ENCODE assay signal across 10 mouse cellular contexts in the genomic region with DNA sequence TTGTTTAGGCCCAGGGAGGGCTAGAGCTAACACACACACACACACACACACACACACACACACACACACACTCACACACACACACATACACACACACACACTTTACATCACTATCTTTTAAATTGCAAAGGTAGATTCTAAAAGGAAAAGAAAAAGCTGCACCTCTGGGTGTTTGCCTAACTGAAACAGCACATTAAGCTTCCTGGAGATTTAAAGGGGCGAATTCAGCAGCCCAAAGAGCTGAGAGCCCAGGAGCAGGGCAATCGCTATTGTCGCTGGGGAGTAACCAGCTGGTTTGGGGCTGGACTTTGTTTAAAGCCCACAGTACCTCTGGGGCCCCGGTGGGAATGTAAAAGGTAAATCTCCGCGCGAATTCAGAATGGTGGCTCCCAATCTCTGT. TPM values are rescaled to one million over a fixed set of nuclear protein-coding genes. Genes with fewer than 3 reads are reported as not detected.
DNase-seq lines count a peak whose midpoint lies in the region; ATAC-seq and TF ChIP-seq lines count a peak whose summit lies in the region.
"Had no signal": no experiment of that assay in that cellular context is flagged by ENCODE, and none has a peak within 500 bp of the region (broad histone marks: within the 10 kb centered on the region; RNA-seq: fewer than 3 reads in every experiment).

No protein-coding gene starts in this region.

- peak overlapping the region; percentile 98 for H3K27ac ChIP-seq in heart, embryonic 10.5 days
- peak overlapping the region; percentile 52 for H3K27ac ChIP-seq in forebrain, postnatal 0 days (ENCODE audit: low read depth, low read length)
- H3K27ac ChIP-seq in midbrain, embryonic 10.5 days (replicated peaks), result peak overlapping the region; percentile 90
- H3K27ac ChIP-seq in kidney, adult 2 months (ENCODE audit: insufficient read depth, low read depth, low read length), result no peak overlapping the region
- H3K27ac ChIP-seq: macrophage had no signal

- H3K9ac ChIP-seq in forebrain, postnatal 0 days, result peak overlapping the region; percentile 79

- H3K4me2 ChIP-seq in forebrain, postnatal 0 days (ENCODE audit: low read depth), result peak overlapping the region; percentile 94

- H3K4me1 ChIP-seq in heart, embryonic 10.5 days, result peaks cover 16% of the 10 kb centered on the region
- H3K4me1 ChIP-seq in forebrain, postnatal 0 days (ENCODE audit: insufficient read depth), result no peaks in the 10 kb centered on the region
- H3K4me1 ChIP-seq in midbrain, embryonic 10.5 days, result peaks cover 24% of the 10 kb centered on the region
- no peaks in the 10 kb centered on the region for H3K4me1 ChIP-seq in kidney, adult 2 months (ENCODE audit: control insufficient read depth, insufficient read depth, low read length)

- no peaks in the 10 kb centered on the region for H3K9me3 ChIP-seq in heart, embryonic 10.5 days
- H3K9me3 ChIP-seq in forebrain, postnatal 0 days (ENCODE audit: low read length), result no peaks in the 10 kb centered on the region
- no peaks in the 10 kb centered on the region for H3K9me3 ChIP-seq in midbrain, embryonic 10.5 days (replicated peaks)

- no peak for TF ChIP-seq POLR2A in kidney, adult 2 months (IDR thresholded peaks at IDR 0.05; ENCODE audit: low read depth, low read length)

- TF ChIP-seq CTCF in forebrain, postnatal 0 days (IDR thresholded peaks at IDR 0.05; ENCODE audit: low read depth), result no peak
- no peak for TF ChIP-seq CTCF in kidney, adult 2 months (conservative IDR thresholded peaks at IDR 0.05; ENCODE audit: insufficient read depth, insufficient read length, low read depth, low read length)

- ATAC-seq in forebrain, postnatal 0 days, result no peak
- no peak for ATAC-seq in erythroblast, adult 5-6 weeks (replicated peaks; ENCODE audit: low FRiP score, poor library complexity, severe bottlenecking)

- H3K4me3 ChIP-seq in heart, embryonic 10.5 days, result peak overlapping the region; percentile 79
- H3K4me3 ChIP-seq in forebrain, postnatal 0 days (ENCODE audit: low read depth, low read length), result peak overlapping the region; percentile 70
- H3K4me3 ChIP-seq in midbrain, embryonic 10.5 days, result peak overlapping the region; percentile 67
- no peak overlapping the region for H3K4me3 ChIP-seq in kidney, adult 2 months (ENCODE audit: insufficient read depth, low read depth, low read length)

- WGBS in heart, embryonic 10.5 days, result 5% methylated on average over 7 of the region's 7 CpGs
- 12% methylated on average over 7 of the region's 7 CpGs for WGBS in forebrain, postnatal 0 days
- WGBS in midbrain, embryonic 10.5 days, result under 1% methylated on average over 7 of the region's 7 CpGs
- WGBS in kidney, adult 2 months, result 49% methylated on average over 7 of the region's 7 CpGs

- H3K27me3 ChIP-seq in heart, embryonic 10.5 days (ENCODE audit: insufficient read depth, poor library complexity, severe bottlenecking), result no peaks in the 10 kb centered on the region
- no peaks in the 10 kb centered on the region for H3K27me3 ChIP-seq in forebrain, postnatal 0 days (ENCODE audit: insufficient read depth, low read length)
- peaks cover 13% of the 10 kb centered on the region; the same call in 1 of the 2 replicates for H3K27me3 ChIP-seq in midbrain, embryonic 10.5 days (ENCODE audit: low read depth, poor library complexity, severe bottlenecking)
- H3K27me3 ChIP-seq in kidney, adult 2 months (replicated peaks; ENCODE audit: control insufficient read depth, insufficient read depth, low read length), result no peaks in the 10 kb centered on the region; the same call in none of the 2 replicates
- H3K27me3 ChIP-seq: CH12.LX had no signal

- peaks cover 17% of the 10 kb centered on the region for H3K36me3 ChIP-seq in heart, embryonic 10.5 days
- H3K36me3 ChIP-seq in forebrain, postnatal 0 days (ENCODE audit: insufficient read depth), result peaks cover 3% of the 10 kb centered on the region; the same call in 1 of the 2 replicates
- H3K36me3 ChIP-seq in midbrain, embryonic 10.5 days, result peaks cover 30% of the 10 kb centered on the region
- no peaks in the 10 kb centered on the region for H3K36me3 ChIP-seq in kidney, adult 2 months (ENCODE audit: control insufficient read depth, insufficient read depth, low read length)

- DNase-seq in heart, embryonic 10.5 days (ENCODE audit: low spot score), result peak; percentile 51
- DNase-seq in heart, adult 8-10 months (ENCODE audit: low spot score), result no peak
- DNase-seq in brain, adult 2 months (ENCODE audit: low read depth, low spot score), result peak; percentile 35
- peak; percentile 54 for DNase-seq in forebrain, postnatal 0 days
- DNase-seq in midbrain, embryonic 10.5 days (ENCODE audit: low spot score), result peak; percentile 14
- DNase-seq in urinary bladder, postnatal 25 days (ENCODE audit: low spot score), result no peak
- no peak for DNase-seq in kidney, adult 2 months

RNA-seq across cellular contexts. Expression of a gene that starts 1.4 kb away (rescaled TPM):
- polyA plus RNA-seq in heart, embryonic 10.5 days (2016; fragmentation: Nextera tagmentation; extraction: Ambion mirVana), result 22.9 and 36.8 TPM in 2 replicates
- 100 to 1,000 TPM; 174 to 207 (median 195) TPM for total RNA-seq in heart, adult 8-10 months (2022)
- 29.8 and 32.6 TPM in 2 replicates for total RNA-seq in forebrain, postnatal 0 days (2014; rRNA removed)
- 5.6 and 5.7 TPM in 2 replicates for polyA plus RNA-seq in forebrain, postnatal 0 days (2015; fragmentation: Nextera tagmentation; extraction: Ambion mirVana)
- 1.9 and 2.1 TPM in 2 replicates for polyA plus RNA-seq in midbrain, embryonic 10.5 days (2016; fragmentation: Nextera tagmentation; extraction: Ambion mirVana)
- not detected in 2 replicates for total RNA-seq in erythroblast, adult 5-6 weeks (2015; ENCODE audit: low replicate concordance)
- not detected in 2 replicates for total RNA-seq in erythroblast, adult 5-6 weeks (2017; ENCODE audit: low replicate concordance)
- polyA plus RNA-seq in kidney, adult 2 months (2012; rRNA removed), result 2.1 and 3.6 TPM in 2 replicates
- total RNA-seq: CH12.LX had no signal
- polyA plus RNA-seq: macrophage had no signal

Comparison
In these comparisons a context has a peak if more than half of its experiments do, and no peak if none do; other contexts are left out.
1. DNase-seq: peak in heart, embryonic 10.5 days (single experiment), brain, adult 2 months (single experiment), forebrain, postnatal 0 days (single experiment) and midbrain, embryonic 10.5 days (single experiment); none in heart, adult 8-10 months (single experiment), urinary bladder, postnatal 25 days (single experiment) and kidney, adult 2 months (single experiment).